8 mouse cellular contexts compared by ENCODE assay signal in the genomic region with DNA sequence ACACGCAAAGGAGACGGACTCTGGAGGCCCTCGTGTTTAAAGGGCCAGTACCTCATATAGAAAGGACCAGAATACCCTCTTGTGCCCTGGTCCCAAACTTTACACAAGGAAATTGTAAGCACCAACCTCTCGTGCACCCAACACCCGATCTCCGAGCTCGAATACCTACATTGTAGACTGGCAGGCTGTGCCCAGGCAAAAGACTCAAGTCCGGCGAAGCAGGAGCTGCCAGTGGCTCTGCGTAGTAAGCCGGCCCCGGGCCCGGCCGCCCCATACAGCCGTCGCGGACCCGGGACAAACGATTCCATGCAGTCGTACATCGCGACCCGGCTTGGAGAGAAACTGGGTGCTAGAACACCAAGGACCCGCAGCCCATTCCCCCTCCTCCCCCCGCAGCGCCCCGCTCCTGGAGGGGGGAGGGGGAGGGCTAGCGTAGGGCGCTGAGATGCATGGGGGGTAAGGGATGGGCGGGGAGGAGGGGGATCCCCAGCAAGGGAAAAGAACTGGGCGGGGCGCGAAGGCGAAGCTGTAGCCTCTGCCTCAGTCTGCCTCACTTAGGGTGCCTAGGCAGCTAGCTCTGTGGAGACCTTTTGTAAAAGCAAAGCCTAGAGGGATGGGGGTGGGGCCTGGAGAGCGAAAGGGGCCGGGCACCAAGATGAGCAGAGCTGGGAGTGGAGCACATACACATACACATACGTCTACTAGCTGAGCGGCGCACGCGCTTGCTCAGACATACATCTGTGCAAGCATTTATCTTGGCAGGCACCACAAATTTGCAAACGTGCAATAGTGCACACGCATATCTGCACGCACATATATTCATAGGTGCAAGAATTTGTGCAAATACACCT. TPM values are rescaled to one million over a fixed set of nuclear protein-coding genes. Genes with fewer than 3 reads are reported as not detected.
DNase-seq lines count a peak whose midpoint lies in the region; ATAC-seq and TF ChIP-seq lines count a peak whose summit lies in the region.

No protein-coding gene starts in this region.

- H3K9me3 ChIP-seq in embryonic facial prominence, embryonic 15.5 days (replicated peaks): no peaks in the 10 kb centered on the region
- no peaks in the 10 kb centered on the region for H3K9me3 ChIP-seq in heart, embryonic 13.5 days
- no peaks in the 10 kb centered on the region for H3K9me3 ChIP-seq in kidney, postnatal 0 days (replicated peaks; ENCODE audit: low read length)
- no peaks in the 10 kb centered on the region for H3K9me3 ChIP-seq in liver, embryonic 12.5 days (replicated peaks)
- H3K9me3 ChIP-seq in stomach, postnatal 0 days (ENCODE audit: control insufficient read depth, low read length): no peaks in the 10 kb centered on the region

- H3K4me3 ChIP-seq in embryonic facial prominence, embryonic 15.5 days (replicated peaks): peak overlapping the region; percentile 50
- H3K4me3 ChIP-seq in heart, embryonic 13.5 days: peak overlapping the region; percentile 68
- H3K4me3 ChIP-seq in kidney, postnatal 0 days (replicated peaks; ENCODE audit: low read depth, low read length): peak overlapping the region; percentile 71
- peak overlapping the region; percentile 59 for H3K4me3 ChIP-seq in liver, embryonic 12.5 days
- H3K4me3 ChIP-seq in stomach, postnatal 0 days (ENCODE audit: low read depth, low read length): peak overlapping the region; percentile 66

- H3K27me3 ChIP-seq in embryonic facial prominence, embryonic 15.5 days: no peaks in the 10 kb centered on the region
- peaks cover 84% of the 10 kb centered on the region for H3K27me3 ChIP-seq in heart, embryonic 13.5 days (replicated peaks)
- H3K27me3 ChIP-seq in kidney, postnatal 0 days (ENCODE audit: insufficient read depth, low read length): no peaks in the 10 kb centered on the region
- peaks cover 100% of the 10 kb centered on the region for H3K27me3 ChIP-seq in liver, embryonic 12.5 days (replicated peaks)
- H3K27me3 ChIP-seq in stomach, postnatal 0 days (ENCODE audit: control insufficient read depth, insufficient read depth, low read length): no peaks in the 10 kb centered on the region

- H3K36me3 ChIP-seq in embryonic facial prominence, embryonic 15.5 days: peaks cover 17% of the 10 kb centered on the region
- 0 out of 2 replicates have a peak, but pooled peaks cover under 1% of the 10 kb centered on the region for H3K36me3 ChIP-seq in heart, embryonic 13.5 days
- no peaks in the 10 kb centered on the region for H3K36me3 ChIP-seq in kidney, postnatal 0 days (ENCODE audit: insufficient read depth, low read length)
- no peaks in the 10 kb centered on the region for H3K36me3 ChIP-seq in liver, embryonic 12.5 days
- no peaks in the 10 kb centered on the region for H3K36me3 ChIP-seq in stomach, postnatal 0 days (ENCODE audit: control insufficient read depth, insufficient read depth, low read length)

- peak; percentile 63 for ATAC-seq in embryonic facial prominence, embryonic 15.5 days (ENCODE audit: insufficient number of reproducible peaks, low FRiP score, low TSS enrichment, low read depth)
- ATAC-seq in heart, embryonic 13.5 days (ENCODE audit: extremely low read depth, insufficient number of reproducible peaks, low FRiP score, low TSS enrichment): peak; percentile 33; the same call in 1 of the 2 replicates
- peak; percentile 68 for ATAC-seq in kidney, postnatal 0 days (replicated peaks; ENCODE audit: low FRiP score, low read depth)
- ATAC-seq in liver, embryonic 12.5 days: peak; percentile 52
- peak; percentile 69 for ATAC-seq in stomach, postnatal 0 days (ENCODE audit: low FRiP score, low TSS enrichment)

- H3K9ac ChIP-seq in embryonic facial prominence, embryonic 15.5 days: peak overlapping the region; percentile 26
- peak overlapping the region; percentile 84 for H3K9ac ChIP-seq in heart, embryonic 13.5 days
- peak overlapping the region; percentile 72 for H3K9ac ChIP-seq in kidney, postnatal 0 days (ENCODE audit: low read depth, low read length)
- H3K9ac ChIP-seq in liver, embryonic 12.5 days: peak overlapping the region; percentile 23; the same call in 1 of the 2 replicates
- peak overlapping the region; percentile 70 for H3K9ac ChIP-seq in stomach, postnatal 0 days (ENCODE audit: low read length)

- TF ChIP-seq EP300 in stomach, postnatal 0 days (optimal IDR thresholded peaks at IDR 0.05): peak; percentile 53

- peak overlapping the region; percentile 96 for H3K27ac ChIP-seq in embryonic facial prominence, embryonic 15.5 days (replicated peaks)
- H3K27ac ChIP-seq in heart, embryonic 13.5 days (replicated peaks): peak overlapping the region; percentile 97
- peak overlapping the region; percentile 96 for H3K27ac ChIP-seq in kidney, postnatal 0 days
- peak overlapping the region; percentile 75 for H3K27ac ChIP-seq in liver, embryonic 12.5 days
- H3K27ac ChIP-seq in stomach, postnatal 0 days (replicated peaks): peak overlapping the region; percentile 99

- H3K4me2 ChIP-seq in embryonic facial prominence, embryonic 15.5 days (replicated peaks): peak overlapping the region; percentile 76
- peak overlapping the region; percentile 96 for H3K4me2 ChIP-seq in heart, embryonic 13.5 days
- H3K4me2 ChIP-seq in kidney, postnatal 0 days (ENCODE audit: low read length): peak overlapping the region; percentile 88
- peak overlapping the region; percentile 91 for H3K4me2 ChIP-seq in liver, embryonic 12.5 days
- peak overlapping the region; percentile 93 for H3K4me2 ChIP-seq in stomach, postnatal 0 days (replicated peaks; ENCODE audit: low read depth)

- peak; percentile 93 for DNase-seq in CD4-positive helper T cell, adult 2 months (ENCODE audit: low read depth, low spot score)
- DNase-seq in adrenal gland, postnatal 36 days: peak; percentile 75 to 89
- DNase-seq in kidney, postnatal 0 days (ENCODE audit: low spot score): peak; percentile 92
- peak; percentile 90 for DNase-seq in naive thymus-derived CD4-positive, alpha-beta T cell, adult 2 months (ENCODE audit: low read depth)
- peak; percentile 81 for DNase-seq in stomach, postnatal 0 days (ENCODE audit: low spot score)

- no peak for TF ChIP-seq CTCF in kidney, postnatal 0 days (IDR thresholded peaks at IDR 0.05; ENCODE audit: low read depth)
- TF ChIP-seq CTCF in stomach, postnatal 0 days (IDR thresholded peaks at IDR 0.05; ENCODE audit: low read depth): peak; percentile 1; the same call in 1 of the 2 replicates

- H3K4me1 ChIP-seq in embryonic facial prominence, embryonic 15.5 days: peaks cover 70% of the 10 kb centered on the region
- H3K4me1 ChIP-seq in heart, embryonic 13.5 days: peaks cover 64% of the 10 kb centered on the region
- H3K4me1 ChIP-seq in kidney, postnatal 0 days (replicated peaks; ENCODE audit: insufficient read depth, low read length): peaks cover 45% of the 10 kb centered on the region
- H3K4me1 ChIP-seq in liver, embryonic 12.5 days: peaks cover 70% of the 10 kb centered on the region
- peaks cover 22% of the 10 kb centered on the region for H3K4me1 ChIP-seq in stomach, postnatal 0 days (replicated peaks; ENCODE audit: control insufficient read depth, insufficient read depth)

- WGBS in embryonic facial prominence, embryonic 15.5 days: under 1% methylated on average over 40 of the region's 44 CpGs
- under 1% methylated on average over 41 of the region's 44 CpGs for WGBS in heart, embryonic 13.5 days
- under 1% methylated on average over 42 of the region's 44 CpGs for WGBS in kidney, postnatal 0 days
- WGBS in liver, embryonic 12.5 days (ENCODE audit: insufficient replicate concordance): 1% methylated on average over 38 of the region's 44 CpGs
- WGBS in stomach, postnatal 0 days: under 1% methylated on average over 38 of the region's 44 CpGs

RNA-seq across cellular contexts. Expression of a gene that starts 11.2 kb away (rescaled TPM):
- 10 to 100 TPM; 21.7 to 30.4 TPM for total RNA-seq in adrenal gland, postnatal 36 days (2021)
- polyA plus RNA-seq in embryonic facial prominence, embryonic 15.5 days (2015; fragmentation: Nextera tagmentation; extraction: Ambion mirVana): 112 and 123 TPM in 2 replicates
- polyA plus RNA-seq in heart, embryonic 13.5 days (2015; fragmentation: Nextera tagmentation; extraction: Ambion mirVana): 9.0 and 9.1 TPM in 2 replicates
- polyA plus RNA-seq in kidney, postnatal 0 days (2015; fragmentation: Nextera tagmentation; extraction: Ambion mirVana): 23.2 and 23.5 TPM in 2 replicates
- polyA plus RNA-seq in liver, embryonic 12.5 days (2016; fragmentation: Nextera tagmentation; extraction: Ambion mirVana): 4.4 and 4.9 TPM in 2 replicates
- polyA plus RNA-seq in stomach, postnatal 0 days (2015; fragmentation: Nextera tagmentation; extraction: Ambion mirVana): 27.2 and 34.6 TPM in 2 replicates

RNA-seq across cellular contexts. Expression of a gene that starts 14.4 kb away (rescaled TPM):
- 1 to 10 TPM; 1.5 to 2.9 TPM for total RNA-seq in adrenal gland, postnatal 36 days (2021)
- polyA plus RNA-seq in embryonic facial prominence, embryonic 15.5 days (2015; fragmentation: Nextera tagmentation; extraction: Ambion mirVana): 5.8 and 6.8 TPM in 2 replicates
- 0.46 and 0.78 TPM in 2 replicates for polyA plus RNA-seq in heart, embryonic 13.5 days (2015; fragmentation: Nextera tagmentation; extraction: Ambion mirVana)
- 0.69 and 1.2 TPM in 2 replicates for polyA plus RNA-seq in kidney, postnatal 0 days (2015; fragmentation: Nextera tagmentation; extraction: Ambion mirVana)
- 6.4 and 8.9 TPM in 2 replicates for polyA plus RNA-seq in liver, embryonic 12.5 days (2016; fragmentation: Nextera tagmentation; extraction: Ambion mirVana)
- 1.2 TPM in 2 replicates for polyA plus RNA-seq in stomach, postnatal 0 days (2015; fragmentation: Nextera tagmentation; extraction: Ambion mirVana)

RNA-seq across cellular contexts. Expression of a gene that starts 24.2 kb away (rescaled TPM):
- not detected for total RNA-seq in adrenal gland, postnatal 36 days (2021)
- polyA plus RNA-seq in embryonic facial prominence, embryonic 15.5 days (2015; fragmentation: Nextera tagmentation; extraction: Ambion mirVana): 1.6 and 1.7 TPM in 2 replicates
- polyA plus RNA-seq in heart, embryonic 13.5 days (2015; fragmentation: Nextera tagmentation; extraction: Ambion mirVana): not detected in 2 replicates
- polyA plus RNA-seq in kidney, postnatal 0 days (2015; fragmentation: Nextera tagmentation; extraction: Ambion mirVana): 0.23 and 0.38 TPM in 2 replicates
- not detected in 2 replicates for polyA plus RNA-seq in liver, embryonic 12.5 days (2016; fragmentation: Nextera tagmentation; extraction: Ambion mirVana)
- polyA plus RNA-seq in stomach, postnatal 0 days (2015; fragmentation: Nextera tagmentation; extraction: Ambion mirVana): 0.10 and 0.12 TPM in 2 replicates

RNA-seq across cellular contexts. Expression of a gene that starts 33.1 kb away (rescaled TPM):
- total RNA-seq in adrenal gland, postnatal 36 days (2021): 10 to 100 TPM; 39.0 to 40.0 TPM
- polyA plus RNA-seq in embryonic facial prominence, embryonic 15.5 days (2015; fragmentation: Nextera tagmentation; extraction: Ambion mirVana): 84.0 and 88.6 TPM in 2 replicates
- 46.1 and 46.7 TPM in 2 replicates for polyA plus RNA-seq in heart, embryonic 13.5 days (2015; fragmentation: Nextera tagmentation; extraction: Ambion mirVana)
- polyA plus RNA-seq in kidney, postnatal 0 days (2015; fragmentation: Nextera tagmentation; extraction: Ambion mirVana): 68.2 and 73.2 TPM in 2 replicates
- 40.8 and 41.6 TPM in 2 replicates for polyA plus RNA-seq in liver, embryonic 12.5 days (2016; fragmentation: Nextera tagmentation; extraction: Ambion mirVana)
- 81.6 and 83.6 TPM in 2 replicates for polyA plus RNA-seq in stomach, postnatal 0 days (2015; fragmentation: Nextera tagmentation; extraction: Ambion mirVana)

RNA-seq across cellular contexts. Expression of a gene that starts 41.6 kb away (rescaled TPM):
- 10 to 100 TPM; 79.0 to 83.7 TPM for total RNA-seq in adrenal gland, postnatal 36 days (2021)
- polyA plus RNA-seq in embryonic facial prominence, embryonic 15.5 days (2015; fragmentation: Nextera tagmentation; extraction: Ambion mirVana): 99.1 and 106 TPM in 2 replicates
- 33.4 and 41.6 TPM in 2 replicates for polyA plus RNA-seq in heart, embryonic 13.5 days (2015; fragmentation: Nextera tagmentation; extraction: Ambion mirVana)
- 142 TPM in 2 replicates for polyA plus RNA-seq in kidney, postnatal 0 days (2015; fragmentation: Nextera tagmentation; extraction: Ambion mirVana)
- 21.9 and 26.6 TPM in 2 replicates for polyA plus RNA-seq in liver, embryonic 12.5 days (2016; fragmentation: Nextera tagmentation; extraction: Ambion mirVana)
- 32.1 and 39.4 TPM in 2 replicates for polyA plus RNA-seq in stomach, postnatal 0 days (2015; fragmentation: Nextera tagmentation; extraction: Ambion mirVana)

Comparison
In these comparisons a context has a peak if more than half of its experiments do, and no peak if none do; other contexts are left out.
1. Peak in every context shown above with its lines: DNase-seq, ATAC-seq, H3K4me3 ChIP-seq and H3K27ac ChIP-seq.
2. H3K9ac ChIP-seq: peak in every context shown above with its lines; median percentile 84 in heart, embryonic 13.5 days; 72 in kidney, postnatal 0 days; 70 in stomach, postnatal 0 days; 26 in embryonic facial prominence, embryonic 15.5 days; 23 in liver, embryonic 12.5 days.